Mouse (Mus musculus) CH12.LX (cell line): ENCODE measurements around the gene Stk39. TPM values are rescaled to one million over a fixed set of nuclear protein-coding genes. Genes with fewer than 3 reads are reported as not detected.

ENCODE experiments used
- DNase-seq: peaks from one replicate; pipeline ENCODE4 v3.0.0-alpha.2; 2013; ENCODE audit errors: extremely low read depth
- H3K27ac ChIP-seq: 2 replicates; pipeline ENCODE4 v1.5.1; 2012; ENCODE audit warnings: low read depth, mild to moderate bottlenecking, control low read depth, moderate library complexity; ENCODE audit not compliant: insufficient read depth
- H3K27me3 ChIP-seq: replicated peaks from 2 replicates; pipeline ENCODE3; 2012; ENCODE audit warnings: inconsistent platforms
- H3K36me3 ChIP-seq, 2 experiments: replicated peaks in 1 of 2; 2 replicates each; pipeline versions ENCODE3 to v1.6.1; 2012; ENCODE audit warnings: inconsistent platforms in 1 of 2, low read length in 1 of 2, mild to moderate bottlenecking in 1 of 2, mixed read lengths in 1 of 2, moderate library complexity in 1 of 2; ENCODE audit not compliant: control insufficient read depth in 1 of 2, insufficient read depth in 1 of 2
- H3K4me1 ChIP-seq, 2 experiments: 2 replicates each; pipeline ENCODE4 v1.6.1; 2012; ENCODE audit warnings: inconsistent platforms in 1 of 2, moderate library complexity in 1 of 2; ENCODE audit not compliant: insufficient read depth in 2 of 2, control insufficient read depth in 1 of 2
- H3K4me2 ChIP-seq: 2 replicates; pipeline ENCODE4 v1.6.1; 2012; ENCODE audit warnings: low read depth, mild to moderate bottlenecking, control low read depth; ENCODE audit not compliant: poor library complexity, insufficient read depth, severe bottlenecking
- H3K4me3 ChIP-seq, 3 experiments: fragments of 150-350 bp in 1 of 3; sonication (generic) in 1 of 3; replicated peaks in 1 of 3; 2 replicates each; pipeline versions ENCODE3 to v1.5.1; 2011 to 2012; ENCODE audit warnings: low read depth in 2 of 3, low read length in 2 of 3, mild to moderate bottlenecking in 2 of 3, moderate library complexity in 2 of 3, control low read depth in 1 of 3, improper control_type of control experiment in 1 of 3, inconsistent platforms in 1 of 3, mixed read lengths in 1 of 3; ENCODE audit not compliant: poor library complexity in 1 of 3
- H3K79me2 ChIP-seq: replicated peaks from 2 replicates; pipeline ENCODE4 v1.6.1; 2012; ENCODE audit warnings: mild to moderate bottlenecking, moderate library complexity; ENCODE audit not compliant: control insufficient read depth, poor library complexity, insufficient read depth, severe bottlenecking; ENCODE audit errors: extremely low read depth
- H3K9ac ChIP-seq: 2 replicates; pipeline ENCODE4 v1.6.1; 2012; ENCODE audit warnings: low read depth, mild to moderate bottlenecking, control low read depth, moderate library complexity; ENCODE audit not compliant: insufficient read depth
- H3K9me3 ChIP-seq: replicated peaks from 2 replicates; pipeline ENCODE3; 2012; ENCODE audit warnings: low read length, inconsistent platforms, mixed read lengths
- BHLHE40 ChIP-seq: IDR thresholded peaks from 2 replicates; pipeline ENCODE4 v1.6.1; 2011; ENCODE audit warnings: mild to moderate bottlenecking, low read depth, low read length, improper control_type of control experiment
- CHD1 ChIP-seq: IDR thresholded peaks from 2 replicates; pipeline ENCODE4 v1.6.1; 2012; ENCODE audit warnings: low read depth, low read length, improper control_type of control experiment, inconsistent platforms
- E2F4 ChIP-seq: IDR thresholded peaks from 2 replicates; pipeline ENCODE4 v1.6.1; 2011; ENCODE audit warnings: low read depth, low read length, improper control_type of control experiment; ENCODE audit not compliant: insufficient replicate concordance
- ETS1 ChIP-seq: conservative IDR thresholded peaks from 2 replicates; pipeline ENCODE4 v1.6.1; 2012; ENCODE audit warnings: low read depth, mild to moderate bottlenecking, inconsistent platforms, low read length, improper control_type of control experiment, moderate library complexity
- GABPA ChIP-seq: IDR thresholded peaks from 2 replicates; pipeline ENCODE4 v1.6.1; 2012; ENCODE audit warnings: low read depth, low read length, improper control_type of control experiment, inconsistent platforms; ENCODE audit not compliant: insufficient replicate concordance
- IRF4 ChIP-seq: IDR thresholded peaks from 2 replicates; pipeline ENCODE4 v1.6.1; 2014; ENCODE audit warnings: low read depth, mild to moderate bottlenecking, inconsistent platforms, low read length, improper control_type of control experiment
- JUN ChIP-seq: IDR thresholded peaks from 2 replicates; pipeline ENCODE4 v1.6.1; 2011; ENCODE audit warnings: low read depth, mild to moderate bottlenecking, low read length, improper control_type of control experiment, moderate library complexity; ENCODE audit not compliant: insufficient read depth
- KAT2A ChIP-seq: IDR thresholded peaks from 2 replicates; pipeline ENCODE4 v1.6.1; 2012; ENCODE audit warnings: low read length, improper control_type of control experiment, inconsistent platforms; ENCODE audit not compliant: insufficient replicate concordance
- MAX ChIP-seq: IDR thresholded peaks from 2 replicates; pipeline ENCODE4 v1.6.1; 2011; ENCODE audit warnings: low read length, improper control_type of control experiment
- MAZ ChIP-seq: IDR thresholded peaks from 2 replicates; pipeline ENCODE4 v1.6.1; 2012; ENCODE audit warnings: low read depth, mild to moderate bottlenecking, inconsistent platforms, low read length, improper control_type of control experiment, moderate library complexity
- MEF2A ChIP-seq: IDR thresholded peaks from 2 replicates; pipeline ENCODE4 v1.6.1; 2014; ENCODE audit warnings: low read depth, mild to moderate bottlenecking, inconsistent platforms, low read length, improper control_type of control experiment, borderline replicate concordance
- NRF1 ChIP-seq: IDR thresholded peaks from 2 replicates; pipeline ENCODE4 v1.6.1; 2014; ENCODE audit warnings: low read depth, mild to moderate bottlenecking, inconsistent platforms, low read length, improper control_type of control experiment, moderate library complexity
- PAX5 ChIP-seq: IDR thresholded peaks from 2 replicates; pipeline ENCODE4 v1.6.1; 2012; ENCODE audit warnings: low read length, inconsistent platforms, mixed read lengths
- POLR2AphosphoS2 ChIP-seq: IDR thresholded peaks from 2 replicates; pipeline ENCODE4 v1.6.1; 2011; ENCODE audit warnings: low read depth, low read length, improper control_type of control experiment
- RAD21 ChIP-seq: IDR thresholded peaks from 2 replicates; pipeline ENCODE4 v1.6.1; 2011; ENCODE audit warnings: low read depth, mild to moderate bottlenecking, low read length, improper control_type of control experiment, moderate library complexity
- RCOR1 ChIP-seq: conservative IDR thresholded peaks from 2 replicates; pipeline ENCODE4 v1.6.1; 2012; ENCODE audit warnings: low read depth, mild to moderate bottlenecking, inconsistent platforms, low read length, improper control_type of control experiment
- SIN3A ChIP-seq: IDR thresholded peaks from 2 replicates; pipeline ENCODE4 v1.6.1; 2012; ENCODE audit warnings: low read length, improper control_type of control experiment, inconsistent platforms
- TBP ChIP-seq: conservative IDR thresholded peaks from 2 replicates; pipeline ENCODE4 v1.6.1; 2011; ENCODE audit warnings: low read depth, low read length, improper control_type of control experiment
- UBTF ChIP-seq: IDR thresholded peaks from 2 replicates; pipeline ENCODE4 v1.6.1; 2012; ENCODE audit warnings: low read depth, mild to moderate bottlenecking, inconsistent platforms, low read length, improper control_type of control experiment, moderate library complexity
- USF1 ChIP-seq: IDR thresholded peaks from 2 replicates; pipeline ENCODE4 v1.6.1; 2014; ENCODE audit warnings: low read depth, mild to moderate bottlenecking, inconsistent platforms, low read length, improper control_type of control experiment
- USF2 ChIP-seq: conservative IDR thresholded peaks from 2 replicates; pipeline ENCODE4 v1.6.1; 2011; ENCODE audit warnings: low read depth, low read length, improper control_type of control experiment
- ZKSCAN1 ChIP-seq: IDR thresholded peaks from 2 replicates; pipeline ENCODE4 v1.6.1; 2012; ENCODE audit warnings: low read depth, inconsistent platforms, low read length, improper control_type of control experiment, borderline replicate concordance
- ZNF384 ChIP-seq: IDR thresholded peaks from 2 replicates; pipeline ENCODE4 v1.6.1; 2012; ENCODE audit warnings: low read depth, low read length, improper control_type of control experiment, inconsistent platforms
- dilution Hi-C: fragments of 300-500 bp; cut with MboI; formaldehyde crosslinking; loops from 2 replicates; pipeline ENCODE4 v1.14.3; 2020; ENCODE audit warnings: low sequenced_read_pairs; ENCODE audit not compliant: extremely low pct_unique_long_range_greater_than_20kb, extremely low pct_ligation_motif_present
- in situ Hi-C: fragments of 300-500 bp; cut with MboI; formaldehyde crosslinking; loops from 3 replicates; pipeline ENCODE4 v1.14.3; 2019; ENCODE audit warnings: low sequenced_read_pairs, low pct_ligation_motif_present, low pct_unique_long_range_greater_than_20kb, mixed read lengths
- polyA plus RNA-seq: library from polyadenylated mRNA; unstranded; fragments of >175 nt; gene quantifications from 2 replicates; pipeline ENCODE4 v1.2.1, GENCODE M21; 2012; ENCODE audit warnings: low read depth; ENCODE audit not compliant: insufficient read length
- total RNA-seq, 2 experiments: library from RNA; depleted of rRNA; stranded (reverse); fragments of 300-350 nt in 1 of 2; fragments of >200 nt in 1 of 2; gene quantifications; 2 replicates each; pipeline ENCODE4 v1.2.3; 2012 to 2014

Gene Stk39
- total and polyA plus RNA-seq, 3 experiments = not detected

DNA sequence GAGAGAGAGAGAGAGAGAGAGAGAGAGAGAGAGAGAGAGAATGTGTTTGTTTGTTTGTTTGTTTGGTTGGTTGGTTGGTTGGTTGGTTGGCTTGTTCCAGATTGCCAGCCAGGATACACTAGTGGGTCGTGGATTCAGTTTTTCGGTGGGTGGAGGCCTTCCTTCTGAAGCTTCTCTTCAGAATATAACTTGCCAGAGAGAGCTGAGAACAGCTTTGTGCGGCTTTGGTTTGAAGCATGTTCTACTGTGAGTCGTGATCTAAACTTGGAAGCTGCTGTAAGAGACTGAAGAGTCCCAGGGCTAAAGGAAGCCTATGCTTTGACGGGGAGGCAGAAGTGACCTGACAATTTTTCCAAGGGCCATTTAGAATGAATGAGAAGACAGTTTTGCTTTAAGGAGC, 59.9 kb downstream of the Stk39 start:
- dilution Hi-C loops = no loop called here
- H3K4me1 ChIP-seq = no peaks in the 10 kb centered on the region
- no peak for TF ChIP-seq RCOR1
- TF ChIP-seq ZNF384 = no peak
- TF ChIP-seq MAZ = no peak
- TF ChIP-seq SIN3A = no peak
- TF ChIP-seq BHLHE40 = no peak
- no peak for TF ChIP-seq TBP
- TF ChIP-seq POLR2AphosphoS2 = no peak
- TF ChIP-seq KAT2A = no peak
- no peak for TF ChIP-seq NRF1
- TF ChIP-seq PAX5 = no peak
- H3K9ac ChIP-seq = no peak overlapping the region
- H3K9me3 ChIP-seq = peaks cover 80% of the 10 kb centered on the region
- no peaks in the 10 kb centered on the region for H3K36me3 ChIP-seq
- H3K79me2 ChIP-seq = no peaks in the 10 kb centered on the region
- in situ Hi-C loops = no loop called here
- no peak overlapping the region for H3K4me3 ChIP-seq
- DNase-seq = no peak
- no peak overlapping the region for H3K27ac ChIP-seq
- no peaks in the 10 kb centered on the region for H3K27me3 ChIP-seq
- no peak overlapping the region for H3K4me2 ChIP-seq

DNA sequence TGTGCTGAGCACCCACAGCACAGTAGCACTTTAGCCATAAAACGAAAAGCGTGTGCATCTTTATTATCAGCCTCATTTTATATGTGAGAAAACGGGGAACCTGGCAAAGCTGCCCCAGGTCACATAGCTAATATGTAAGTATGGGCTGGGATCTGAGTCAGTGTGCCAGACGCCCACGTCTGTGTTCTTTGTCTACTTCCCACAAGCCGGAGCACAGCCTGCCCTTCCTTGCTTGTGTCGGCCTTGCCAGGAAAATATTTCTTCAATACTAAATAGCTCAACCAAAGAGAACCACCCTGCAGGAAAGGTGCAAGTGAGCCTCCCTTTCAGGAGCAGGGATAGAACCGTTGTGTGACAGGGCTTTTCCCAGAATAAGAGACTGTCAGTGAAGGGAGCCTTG, 60.9 kb downstream of the Stk39 start:
- Histone ChIP-seq H3K4me2 (no peak overlapping the region), H3K27ac (no peak overlapping the region), H3K9me3 (peaks cover 80% of the 10 kb centered on the region), H3K9ac (no peak overlapping the region), H3K27me3 (no peaks in the 10 kb centered on the region), H3K4me3 (no peak overlapping the region), H3K36me3 (no peaks in the 10 kb centered on the region), H3K79me2 (no peaks in the 10 kb centered on the region), H3K4me1 (no peaks in the 10 kb centered on the region)
- in situ Hi-C loops (no loop called here), dilution Hi-C loops (no loop called here)
- no peak for DNase-seq
- TF ChIP-seq E2F4 (no peak), MEF2A (no peak), BHLHE40 (no peak), RAD21 (no peak), ZKSCAN1 (no peak), PAX5 (no peak), KAT2A (no peak), ETS1 (no peak), UBTF (no peak), USF1 (no peak), USF2 (no peak), MAZ (no peak), JUN (no peak), CHD1 (no peak), GABPA (no peak), MAX (no peak), IRF4 (no peak)
